Mouse (Mus musculus): ENCODE data around the gene Atxn1. TPM values are rescaled to one million over a fixed set of nuclear protein-coding genes. Genes with fewer than 3 reads are reported as not detected.

The Atxn1 gene
- total and polyA plus RNA-seq, 3 experiments: 7.5 to 30.1 (median 27.3) TPM

- peaks cover 21% of the 10 kb centered on the region for H3K36me3 ChIP-seq (ENCODE audit: control insufficient read depth, insufficient read depth, low read length)
- 45% methylated on average over 8 of the region's 8 CpGs for WGBS
- no peak overlapping the region for H3K4me3 ChIP-seq
- H3K27ac ChIP-seq: peak overlapping the region; percentile 64
- H3K4me1 ChIP-seq (ENCODE audit: control insufficient read depth, insufficient read depth, low read length): peaks cover 24% of the 10 kb centered on the region
- peak in 1 of 2 experiments; percentile 18 for DNase-seq
- H3K9ac ChIP-seq (ENCODE audit: low read depth, low read length): no peak overlapping the region
- TF ChIP-seq POLR2A (IDR thresholded peaks at IDR 0.05; ENCODE audit: insufficient read depth, low read depth, low read length) (no peak), EP300 (IDR thresholded peaks at IDR 0.05; ENCODE audit: insufficient read depth, low read depth, low read length) (0 out of 2 replicates have a peak, but pooled peaks have one; percentile 25)
- no peaks in the 10 kb centered on the region for H3K27me3 ChIP-seq (ENCODE audit: control insufficient read depth, insufficient read depth, low read length)
- H3K79me2 ChIP-seq (replicated peaks; ENCODE audit: control insufficient read depth, insufficient read depth, low read length): peaks cover 4% of the 10 kb centered on the region; the same call in 1 of the 2 replicates
- intact Hi-C loops (cut with DNase I): no loop called here
These were observed 135.4 kb downstream of the Atxn1 start for GRCm38 (mm10) chr13:45829341-45829936.

- TF ChIP-seq EP300 (IDR thresholded peaks at IDR 0.05; ENCODE audit: insufficient read depth, low read depth, low read length) (no peak), POLR2A (IDR thresholded peaks at IDR 0.05; ENCODE audit: insufficient read depth, low read depth, low read length) (no peak), CTCF (IDR thresholded peaks at IDR 0.05) (no peak)
- Histone ChIP-seq H3K27ac (no peak overlapping the region; the same call in 1 of the 2 replicates), H3K27me3 (ENCODE audit: control insufficient read depth, insufficient read depth, low read length) (no peaks in the 10 kb centered on the region), H3K4me3 (no peak overlapping the region), H3K9ac (ENCODE audit: low read depth, low read length) (peak overlapping the region; percentile 30; the same call in 1 of the 2 replicates), H3K79me2 (replicated peaks; ENCODE audit: control insufficient read depth, insufficient read depth, low read length) (peaks cover 4% of the 10 kb centered on the region; the same call in 1 of the 2 replicates), H3K4me1 (ENCODE audit: control insufficient read depth, insufficient read depth, low read length) (peaks cover 24% of the 10 kb centered on the region), H3K36me3 (ENCODE audit: control insufficient read depth, insufficient read depth, low read length) (peaks cover 21% of the 10 kb centered on the region)
- WGBS: 64% methylated on average over 7 of the region's 7 CpGs
- no peak for DNase-seq
- intact Hi-C loops (cut with DNase I): no loop called here
These were observed 136.8 kb downstream of the Atxn1 start for GRCm38 (mm10) chr13:45828035-45828434.

- no peak overlapping the region for H3K9ac ChIP-seq (ENCODE audit: low read depth, low read length)
- peaks cover 24% of the 10 kb centered on the region for H3K4me1 ChIP-seq (ENCODE audit: control insufficient read depth, insufficient read depth, low read length)
- 25% methylated on average over 4 of the region's 4 CpGs for WGBS
- no peak overlapping the region; the same call in 1 of the 2 replicates for H3K27ac ChIP-seq
- intact Hi-C loops (cut with DNase I): no loop called here
- H3K79me2 ChIP-seq (replicated peaks; ENCODE audit: control insufficient read depth, insufficient read depth, low read length): peaks cover 4% of the 10 kb centered on the region; the same call in 1 of the 2 replicates
- no peak overlapping the region for H3K4me3 ChIP-seq
- DNase-seq: peak in 1 of 2 experiments; percentile 45
- TF ChIP-seq POLR2A (IDR thresholded peaks at IDR 0.05; ENCODE audit: insufficient read depth, low read depth, low read length) (no peak), CTCF (IDR thresholded peaks at IDR 0.05) (no peak), EP300 (IDR thresholded peaks at IDR 0.05; ENCODE audit: insufficient read depth, low read depth, low read length) (no peak)
- peaks cover 21% of the 10 kb centered on the region for H3K36me3 ChIP-seq (ENCODE audit: control insufficient read depth, insufficient read depth, low read length)
- no peaks in the 10 kb centered on the region for H3K27me3 ChIP-seq (ENCODE audit: control insufficient read depth, insufficient read depth, low read length)
These were observed 137.2 kb downstream of the Atxn1 start for GRCm38 (mm10) chr13:45827619-45828018.

GRCm38 (mm10) chr13:45827046-45827596 is 137.7 kb downstream of the Atxn1 start:
- Histone ChIP-seq H3K27ac (peak overlapping the region; percentile 7; the same call in 1 of the 2 replicates), H3K36me3 (ENCODE audit: control insufficient read depth, insufficient read depth, low read length) (peaks cover 21% of the 10 kb centered on the region), H3K79me2 (replicated peaks; ENCODE audit: control insufficient read depth, insufficient read depth, low read length) (peaks cover 4% of the 10 kb centered on the region; the same call in 1 of the 2 replicates), H3K4me3 (no peak overlapping the region), H3K27me3 (ENCODE audit: control insufficient read depth, insufficient read depth, low read length) (no peaks in the 10 kb centered on the region), H3K4me1 (ENCODE audit: control insufficient read depth, insufficient read depth, low read length) (peaks cover 25% of the 10 kb centered on the region), H3K9ac (ENCODE audit: low read depth, low read length) (no peak overlapping the region)
- intact Hi-C loops (cut with DNase I): no loop called here
- WGBS: 55% methylated on average over 8 of the region's 8 CpGs
- DNase-seq: no peak
- TF ChIP-seq EP300 (IDR thresholded peaks at IDR 0.05; ENCODE audit: insufficient read depth, low read depth, low read length) (no peak), CTCF (IDR thresholded peaks at IDR 0.05) (no peak), POLR2A (IDR thresholded peaks at IDR 0.05; ENCODE audit: insufficient read depth, low read depth, low read length) (no peak)

- Histone ChIP-seq H3K4me1 (ENCODE audit: control insufficient read depth, insufficient read depth, low read length) (peaks cover 14% of the 10 kb centered on the region), H3K79me2 (replicated peaks; ENCODE audit: control insufficient read depth, insufficient read depth, low read length) (peaks cover 2% of the 10 kb centered on the region; the same call in 1 of the 2 replicates), H3K4me3 (no peak overlapping the region), H3K9ac (ENCODE audit: low read depth, low read length) (no peak overlapping the region), H3K27ac (no peak overlapping the region), H3K27me3 (ENCODE audit: control insufficient read depth, insufficient read depth, low read length) (no peaks in the 10 kb centered on the region), H3K36me3 (ENCODE audit: control insufficient read depth, insufficient read depth, low read length) (peaks cover 8% of the 10 kb centered on the region)
- 84% methylated on average over 4 of the region's 4 CpGs for WGBS
- DNase-seq: no peak
- TF ChIP-seq EP300 (IDR thresholded peaks at IDR 0.05; ENCODE audit: insufficient read depth, low read depth, low read length) (no peak), POLR2A (IDR thresholded peaks at IDR 0.05; ENCODE audit: insufficient read depth, low read depth, low read length) (no peak), CTCF (IDR thresholded peaks at IDR 0.05) (no peak)
- intact Hi-C loops (cut with DNase I): loop anchor here (5.0 kb wide), 1 partner anchor 140 kb away; no protein-coding TSS in a partner anchor
These were observed 142.3 kb downstream of the Atxn1 start for GRCm38 (mm10) chr13:45822491-45822829.

All from heart, adult 2 months (tissue).